ENCODE assay signal across 8 mouse cellular contexts in the genomic region with DNA sequence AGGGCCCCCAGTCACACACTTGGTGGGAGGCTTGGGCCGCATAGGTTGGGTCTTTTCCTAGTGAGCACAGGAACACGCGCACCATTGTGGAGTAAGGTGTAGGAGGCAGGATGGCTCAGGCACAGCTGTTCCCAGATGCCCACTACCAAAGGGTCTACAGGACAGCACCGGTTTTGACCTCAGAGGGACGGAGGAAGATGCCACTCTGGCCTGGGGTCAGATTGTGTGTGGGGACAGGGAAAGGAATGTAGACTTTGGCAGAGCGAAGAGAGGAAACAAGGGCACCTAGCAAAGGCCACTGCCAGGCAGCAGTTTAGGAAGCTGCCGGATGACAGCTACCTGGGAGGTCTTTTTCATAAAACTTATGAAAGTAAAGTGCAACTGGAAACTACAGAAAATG.
"Had no signal": no experiment of that assay in that cellular context is flagged by ENCODE, and none has a peak within 500 bp of the region (broad histone marks: within the 10 kb centered on the region; RNA-seq: fewer than 3 reads in every experiment).

No protein-coding gene starts in this region.

- DNase-seq: right cerebral cortex, postnatal 25 days had no signal

- H3K27me3 ChIP-seq: limb, embryonic 12.5 days; limb, embryonic 15.5 days; liver, embryonic 13.5 days; neural tube, embryonic 12.5 days; stomach, embryonic 15.5 days had no signal

- H3K4me1 ChIP-seq: liver, embryonic 13.5 days; stomach, embryonic 15.5 days had no signal

- H3K4me3 ChIP-seq: limb, embryonic 12.5 days; limb, embryonic 15.5 days; liver, embryonic 13.5 days; neural tube, embryonic 12.5 days; stomach, embryonic 15.5 days had no signal

- H3K9ac ChIP-seq: limb, embryonic 12.5 days; limb, embryonic 15.5 days; liver, embryonic 13.5 days; neural tube, embryonic 12.5 days; stomach, embryonic 15.5 days had no signal

- H3K27ac ChIP-seq: limb, embryonic 12.5 days; limb, embryonic 15.5 days; liver, embryonic 13.5 days; neural tube, embryonic 12.5 days; stomach, embryonic 15.5 days had no signal

- H3K4me2 ChIP-seq: limb, embryonic 12.5 days; limb, embryonic 15.5 days; liver, embryonic 13.5 days; midbrain, embryonic 11.5 days; neural tube, embryonic 12.5 days; stomach, embryonic 15.5 days had no signal

- ATAC-seq: intestine, postnatal 0 days had no signal

- H3K9me3 ChIP-seq: limb, embryonic 12.5 days; limb, embryonic 15.5 days; liver, embryonic 13.5 days; neural tube, embryonic 12.5 days; stomach, embryonic 15.5 days had no signal

- H3K36me3 ChIP-seq: limb, embryonic 12.5 days; limb, embryonic 15.5 days; liver, embryonic 13.5 days; neural tube, embryonic 12.5 days; stomach, embryonic 15.5 days had no signal
